24 mouse cellular contexts compared by ENCODE assay signal in genomic region chr11:109572051-109572450, GRCm38 (mm10). TPM values are rescaled to one million over a fixed set of nuclear protein-coding genes. Genes with fewer than 3 reads are reported as not detected.
A peak's percentile ranks its signal among the peaks of the same experiment; 100 is the strongest.
DNase-seq lines count a peak whose midpoint lies in the region; ATAC-seq and TF ChIP-seq lines count a peak whose summit lies in the region.
"Had no signal": no experiment of that assay in that cellular context is flagged by ENCODE, and none has a peak within 500 bp of the region (broad histone marks: within the 10 kb centered on the region; RNA-seq: fewer than 3 reads in every experiment).

No protein-coding gene starts in this region.

- no peaks in the 10 kb centered on the region for H3K4me1 ChIP-seq in kidney, postnatal 0 days (replicated peaks; ENCODE audit: insufficient read depth, low read length)
- H3K4me1 ChIP-seq: forebrain, embryonic 10.5 days; forebrain, embryonic 12.5 days had no signal

- 0 out of 2 replicates have a peak, but pooled peaks have one; percentile 21 for ATAC-seq in kidney, postnatal 0 days (replicated peaks; ENCODE audit: low FRiP score, low read depth)
- 0 out of 2 replicates have a peak, but pooled peaks have one; percentile 17 for ATAC-seq in monocyte, adult 5-6 weeks (replicated peaks; ENCODE audit: insufficient number of reproducible peaks, low FRiP score, low TSS enrichment, poor library complexity, severe bottlenecking)
- ATAC-seq: activated CD4-positive, CD25-positive, alpha-beta regulatory T cell, adult 4 months; forebrain, embryonic 14.5 days; forebrain, embryonic 16.5 days; Patski had no signal

- no peak for TF ChIP-seq CTCF in kidney, postnatal 0 days (IDR thresholded peaks at IDR 0.05; ENCODE audit: low read depth)

- no peak overlapping the region for H3K27ac ChIP-seq in kidney, postnatal 0 days
- H3K27ac ChIP-seq: embryonic facial prominence, embryonic 13.5 days; embryonic facial prominence, embryonic 15.5 days; forebrain, embryonic 10.5 days; forebrain, embryonic 12.5 days had no signal

- H3K4me2 ChIP-seq in kidney, postnatal 0 days (ENCODE audit: low read length): no peak overlapping the region
- H3K4me2 ChIP-seq: embryonic facial prominence, embryonic 13.5 days; embryonic facial prominence, embryonic 15.5 days; forebrain, embryonic 12.5 days had no signal

- no peak for DNase-seq in kidney, postnatal 0 days (ENCODE audit: low spot score)
- no peak for DNase-seq in kidney, postnatal 10 days
- no peak for DNase-seq in cerebellum, adult 9-10 months
- no peak for DNase-seq in spleen, adult 12 weeks (ENCODE audit: low spot score)
- DNase-seq: adrenal gland, adult 8-10 months; adrenal gland, postnatal 14 days; adrenal gland, postnatal 36 days; cerebellum, adult 11-12 months; cerebellum, adult 2 months; cerebellum, adult 9-11 months; cerebellum, postnatal 14 days; cerebellum, postnatal 36 days; embryo, embryonic 11 days had no signal

- H3K4me3 ChIP-seq in kidney, postnatal 0 days (replicated peaks; ENCODE audit: low read depth, low read length): no peak overlapping the region
- H3K4me3 ChIP-seq: embryonic facial prominence, embryonic 13.5 days; embryonic facial prominence, embryonic 15.5 days; erythroblast, embryonic 14.5 days; forebrain, embryonic 10.5 days; forebrain, embryonic 12.5 days had no signal

- H3K9ac ChIP-seq in kidney, postnatal 0 days (ENCODE audit: low read depth, low read length): no peak overlapping the region
- H3K9ac ChIP-seq: embryonic facial prominence, embryonic 13.5 days; embryonic facial prominence, embryonic 15.5 days; forebrain, embryonic 12.5 days had no signal

- 85% methylated on average over 11 of the region's 11 CpGs for WGBS in kidney, postnatal 0 days

- H3K27me3 ChIP-seq in kidney, postnatal 0 days (ENCODE audit: insufficient read depth, low read length): no peaks in the 10 kb centered on the region
- H3K27me3 ChIP-seq: embryonic facial prominence, embryonic 13.5 days; embryonic facial prominence, embryonic 15.5 days; forebrain, embryonic 12.5 days; Patski had no signal

- H3K9me3 ChIP-seq in kidney, postnatal 0 days (replicated peaks; ENCODE audit: low read length): no peaks in the 10 kb centered on the region
- H3K9me3 ChIP-seq: embryonic facial prominence, embryonic 13.5 days; embryonic facial prominence, embryonic 15.5 days; forebrain, embryonic 10.5 days; forebrain, embryonic 12.5 days; G1E had no signal

- H3K36me3 ChIP-seq in kidney, postnatal 0 days (ENCODE audit: insufficient read depth, low read length): peaks cover 6% of the 10 kb centered on the region; the same call in 1 of the 2 replicates
- H3K36me3 ChIP-seq: forebrain, embryonic 10.5 days; forebrain, embryonic 12.5 days had no signal

RNA-seq across cellular contexts. Expression of gene Wipi1, which starts 39.7 kb away (rescaled TPM):
- polyA plus RNA-seq in kidney, postnatal 0 days (2015; fragmentation: Nextera tagmentation; extraction: Ambion mirVana): 42.0 and 42.6 TPM in 2 replicates
- 1.5 to 4.0 TPM (median 1.9 TPM) in 3 replicates for total RNA-seq in monocyte, adult 5-6 weeks (2017)
